Mouse (Mus musculus) adrenal gland, postnatal 10 days (tissue): ENCODE data around the gene Nol10. TPM values are rescaled to one million over a fixed set of nuclear protein-coding genes. Genes with fewer than 3 reads are reported as not detected.
A peak's percentile ranks its signal among the peaks of the same experiment; 100 is the strongest.

Experiments used
- DNase-seq: peaks from one replicate; pipeline ENCODE4 v3.0.0; 2021; ENCODE audit warnings: mixed read lengths
- long read RNA-seq, 2 experiments: library from polyadenylated mRNA; stranded (forward); transcript quantifications; one replicate each; pipeline ENCODE4 v2.0.0; 2021
- total RNA-seq, 2 experiments: library from RNA; stranded (reverse); gene quantifications; 2 replicates each; pipeline ENCODE4 v1.2.3; 2021

Nol10 gene
- total RNA-seq, result 10 to 100 TPM; 11.9 to 14.2 TPM
- long read RNA-seq, experiment 1, partial matches to known transcripts, result 0 of 5 reads
- long read RNA-seq, experiment 1, other reads (novel, unspliced or antisense), result 5 of 5 reads
- long read RNA-seq, experiment 2, partial matches to known transcripts, result 1 of 4 reads
- long read RNA-seq, experiment 2, other reads (novel, unspliced or antisense), result 1 of 4 reads

DNA sequence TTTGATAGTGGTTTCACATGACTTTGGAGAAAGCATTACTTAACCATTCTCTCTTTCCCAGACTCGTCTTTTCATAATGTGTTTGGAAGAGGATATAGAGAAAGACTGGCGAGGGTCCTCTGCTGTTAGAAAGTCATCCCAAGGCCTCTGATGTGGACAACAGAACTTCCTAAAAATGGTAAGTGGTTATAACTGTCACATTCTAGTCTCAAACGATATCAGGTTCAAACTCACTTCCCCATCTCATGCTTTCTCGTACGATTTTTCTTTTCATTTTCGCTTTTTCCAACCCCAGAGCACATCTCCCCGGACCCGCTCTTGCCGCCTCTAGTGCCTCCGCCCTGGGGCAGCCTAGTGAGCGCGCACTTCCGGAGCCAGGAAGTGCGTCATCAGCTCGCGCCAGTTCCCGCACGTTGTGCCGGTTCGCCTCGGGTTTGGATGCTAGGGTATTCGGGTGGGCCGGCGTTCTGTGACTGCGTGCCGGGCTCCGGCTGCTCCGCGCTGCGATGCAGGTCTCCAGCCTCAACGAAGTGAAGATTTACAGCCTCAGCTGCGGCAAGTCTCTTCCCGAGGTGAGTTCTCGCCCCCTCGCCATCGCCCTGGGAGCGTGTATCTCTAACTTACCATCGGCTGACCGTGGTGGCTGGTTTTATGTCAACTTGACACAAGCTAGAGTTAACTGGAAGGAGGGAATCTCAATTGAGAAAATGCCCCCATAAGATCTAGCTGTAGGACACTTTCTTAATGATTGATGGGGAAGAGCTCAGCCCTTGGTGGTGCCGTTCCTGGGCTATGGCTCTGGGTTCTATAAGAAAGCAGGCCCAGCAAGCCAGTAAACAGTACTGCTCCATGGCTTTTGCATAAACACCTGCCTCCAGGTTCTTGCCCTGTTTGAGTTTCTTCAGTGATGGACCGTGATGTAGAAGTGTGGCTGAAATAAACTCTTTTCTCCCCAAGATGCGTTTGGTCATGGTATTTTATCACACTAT, at the start of gene Nol10:
TSS of gene Nol10 (plus strand) at position 411 of the 989 bp plus-strand sequence.
- DNase-seq, result peak; percentile 93

DNA sequence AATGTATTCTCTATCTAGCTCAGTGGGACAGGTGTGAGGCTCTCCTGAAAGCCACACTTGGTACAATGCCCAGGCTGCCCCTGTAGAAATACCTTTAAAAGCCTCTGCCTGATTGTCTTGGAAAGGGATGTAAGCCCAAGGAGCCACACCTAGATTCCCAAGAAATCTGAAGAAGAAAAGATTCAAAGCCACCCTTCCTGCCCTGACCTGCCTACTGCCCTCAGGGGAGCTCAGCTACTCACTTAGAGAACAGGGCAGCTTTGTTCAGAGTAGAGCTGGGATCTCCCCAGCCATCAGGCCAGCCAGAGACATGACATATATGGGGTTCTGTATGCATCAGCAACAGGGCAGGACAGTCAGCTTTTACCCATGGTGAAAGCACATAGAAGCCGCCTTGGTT, 48.4 kb upstream of the Nol10 start:
- no peak for DNase-seq

DNA sequence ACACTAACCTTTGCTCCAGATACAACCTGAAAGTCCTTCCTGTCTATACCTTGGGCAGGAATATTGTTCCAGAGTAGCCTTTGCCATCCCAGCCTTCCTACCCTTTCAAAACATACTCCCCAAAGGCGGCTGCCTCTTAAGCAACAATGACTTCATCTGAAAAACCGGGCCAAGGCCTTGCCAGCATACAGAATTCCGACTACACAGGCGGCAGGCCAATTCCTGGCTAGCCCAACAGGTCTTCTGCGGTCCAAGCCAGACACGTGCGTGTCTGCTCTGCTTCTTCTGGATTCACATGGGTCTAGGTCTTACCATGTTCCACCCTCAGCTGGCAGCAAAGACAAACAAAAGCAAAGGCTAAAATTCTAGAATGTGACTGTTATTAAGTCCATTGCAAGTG, 42.8 kb upstream of the Nol10 start:
- peak; percentile 83 for DNase-seq

DNA sequence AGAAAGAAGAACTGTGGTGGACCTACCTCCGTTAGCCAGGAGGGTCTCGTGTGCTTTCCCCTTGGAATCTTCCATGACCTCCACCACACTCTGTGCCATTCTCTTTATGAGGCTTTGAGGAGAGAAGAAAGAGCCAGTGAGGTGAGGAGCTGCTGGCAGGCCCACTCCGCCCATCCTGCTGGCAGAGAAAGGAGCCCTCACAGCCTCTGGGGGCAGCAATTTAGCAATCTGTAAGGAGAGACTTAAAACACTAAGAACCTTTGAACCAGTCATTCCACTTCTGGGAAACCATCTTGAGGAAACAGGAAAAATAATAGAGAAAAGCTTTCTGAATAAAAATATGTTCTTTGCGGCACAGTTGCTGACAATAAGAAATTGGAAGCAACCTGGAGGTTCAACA, 40.0 kb upstream of the Nol10 start:
- peak; percentile 47 for DNase-seq

DNA sequence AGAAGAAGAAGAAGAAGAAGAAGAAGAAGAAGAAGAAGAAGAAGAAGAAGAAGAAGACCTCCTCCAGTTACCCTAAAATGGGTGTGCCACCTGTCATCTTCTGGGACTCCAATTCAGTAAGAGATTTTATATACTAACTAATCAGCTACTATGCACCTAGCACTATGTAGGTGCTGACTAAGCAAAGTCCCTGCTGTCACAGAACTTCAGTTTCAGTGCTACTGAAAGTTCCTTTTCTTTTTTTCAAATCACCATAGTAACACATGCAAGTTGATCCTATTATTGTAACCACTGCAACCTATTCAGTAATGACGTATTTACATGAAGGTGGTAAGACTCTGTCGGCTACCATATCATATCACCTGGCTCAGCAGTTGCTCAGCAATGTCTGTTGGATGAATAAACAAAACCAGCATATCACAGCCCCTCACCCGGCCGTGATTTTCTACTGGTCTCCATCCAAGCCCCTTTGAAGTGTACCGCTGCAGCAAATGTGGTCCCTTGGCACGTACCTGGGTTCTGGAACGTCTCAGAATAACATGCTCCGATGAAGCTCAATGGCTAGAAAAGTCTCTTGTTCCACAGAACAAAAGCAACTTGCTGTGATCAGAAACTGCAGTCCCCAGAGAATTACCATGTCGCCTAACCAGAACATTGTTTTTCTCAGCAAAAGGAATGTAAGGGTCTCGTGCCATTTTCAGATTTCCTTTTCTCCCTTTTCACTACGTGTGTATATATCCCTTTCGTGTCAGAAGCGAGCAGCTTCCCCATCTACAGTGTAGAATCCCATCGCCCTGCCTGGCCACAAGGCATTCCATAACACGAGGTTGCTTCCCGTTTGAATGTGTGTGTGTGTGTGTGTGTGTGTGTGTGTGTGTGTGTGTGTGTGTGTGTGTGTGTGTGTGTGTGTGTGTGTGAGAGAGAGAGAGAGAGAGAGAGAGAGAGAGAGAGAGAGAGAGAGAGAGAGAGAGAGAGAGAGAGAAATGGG, 37.1 kb upstream of the Nol10 start:
- no peak for DNase-seq

DNA sequence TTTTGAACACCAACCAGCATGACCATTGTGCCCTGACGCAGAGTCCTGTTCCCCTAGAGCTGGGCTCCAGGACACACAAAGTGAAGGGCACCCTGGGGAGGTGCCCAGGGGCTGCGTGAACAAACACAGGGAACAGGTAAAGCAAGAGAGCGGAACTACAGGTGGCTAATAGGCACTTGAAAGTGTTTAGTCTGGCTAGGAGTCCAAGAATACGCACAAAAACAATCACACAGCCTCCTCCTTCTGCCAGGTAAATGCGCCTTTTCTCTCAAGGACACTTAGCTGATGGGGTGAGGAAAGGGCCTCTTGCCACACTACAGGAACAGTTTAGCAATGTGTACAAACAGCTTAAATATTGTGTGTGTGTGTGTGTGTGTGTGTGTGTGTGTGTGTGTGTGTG, 32.2 kb upstream of the Nol10 start:
- no peak for DNase-seq

DNA sequence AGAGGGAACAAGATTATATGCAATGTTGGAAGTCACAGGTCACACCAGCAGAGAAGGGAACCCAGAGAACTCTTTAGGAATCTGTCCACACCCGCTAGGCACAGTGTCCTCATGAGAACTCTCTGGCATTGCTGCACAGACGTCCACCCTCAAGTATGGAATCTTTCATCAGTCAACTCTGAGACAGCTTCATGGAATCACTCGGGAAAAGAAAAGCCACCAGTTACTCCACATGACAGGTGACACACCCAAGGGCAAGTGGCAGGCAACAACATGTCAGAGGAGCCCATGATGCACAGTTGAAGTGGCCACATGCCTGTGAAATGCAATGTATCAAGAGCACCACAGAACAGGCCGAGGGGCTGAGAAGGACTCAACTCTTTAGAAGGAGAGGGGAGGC, 30.3 kb upstream of the Nol10 start:
- no peak for DNase-seq

DNA sequence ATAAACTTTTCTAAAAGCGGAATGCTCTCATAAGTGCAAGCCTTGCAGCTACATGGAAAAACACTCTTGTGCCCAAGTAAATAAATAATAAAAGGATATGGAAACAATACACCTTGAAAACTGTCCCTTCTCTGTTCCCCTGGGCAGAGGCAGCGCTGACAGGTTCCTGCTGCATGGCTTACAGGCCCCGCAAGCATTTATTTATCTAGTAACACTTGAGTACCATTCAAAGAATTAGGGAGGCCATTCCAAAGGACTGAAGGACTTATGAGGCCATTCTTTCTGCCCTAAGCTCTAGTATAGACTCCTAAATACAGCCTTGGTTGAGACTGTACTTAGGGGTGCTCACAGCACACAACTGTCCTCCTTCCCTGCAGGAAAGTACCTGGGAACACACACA, 29.8 kb upstream of the Nol10 start:
- no peak for DNase-seq

DNA sequence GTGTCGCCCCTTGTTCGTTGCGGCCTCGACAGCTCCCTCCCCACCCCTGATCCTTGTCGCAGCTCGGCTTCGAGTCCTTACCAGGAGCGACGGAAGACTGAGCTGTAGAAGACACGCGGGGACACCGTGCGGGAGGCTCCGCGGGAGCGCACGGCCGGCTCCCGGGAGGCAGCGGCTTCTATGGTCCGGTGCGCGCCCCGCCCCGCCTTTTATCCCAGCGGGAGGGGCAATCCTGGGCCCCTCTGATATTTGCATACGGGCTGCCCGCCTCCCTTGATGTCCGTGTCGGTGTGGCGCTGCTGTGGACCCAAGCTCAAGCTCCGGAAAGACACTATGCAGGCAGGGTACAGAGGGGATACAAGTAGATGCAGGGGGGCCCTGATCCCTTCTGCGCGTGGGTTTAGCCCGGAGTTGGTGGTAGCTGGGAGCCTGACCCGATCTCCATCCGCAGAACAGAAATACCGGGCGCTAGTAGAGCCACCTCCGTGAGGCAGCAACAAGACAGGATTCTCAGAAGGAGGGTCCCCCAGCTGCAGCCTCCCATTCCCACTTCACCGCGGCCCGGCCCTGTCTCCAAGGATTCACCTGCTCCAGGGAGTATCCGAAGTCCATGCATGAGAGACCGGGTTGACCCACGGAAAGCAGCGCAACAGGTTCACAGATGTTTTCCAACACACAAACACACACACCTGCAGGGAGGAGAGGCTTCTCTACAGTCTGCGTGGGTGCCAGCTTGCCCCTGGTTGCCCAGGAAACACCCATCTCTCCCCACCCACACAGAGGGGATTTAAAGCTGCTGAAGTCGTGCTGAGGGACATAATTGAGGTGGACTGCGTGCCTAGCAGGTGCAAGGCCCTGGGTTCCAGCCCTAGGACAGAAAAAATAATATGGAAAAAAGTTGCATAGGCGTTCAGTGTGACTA, 23.4 kb upstream of the Nol10 start:
- peak; percentile 73 for DNase-seq

DNA sequence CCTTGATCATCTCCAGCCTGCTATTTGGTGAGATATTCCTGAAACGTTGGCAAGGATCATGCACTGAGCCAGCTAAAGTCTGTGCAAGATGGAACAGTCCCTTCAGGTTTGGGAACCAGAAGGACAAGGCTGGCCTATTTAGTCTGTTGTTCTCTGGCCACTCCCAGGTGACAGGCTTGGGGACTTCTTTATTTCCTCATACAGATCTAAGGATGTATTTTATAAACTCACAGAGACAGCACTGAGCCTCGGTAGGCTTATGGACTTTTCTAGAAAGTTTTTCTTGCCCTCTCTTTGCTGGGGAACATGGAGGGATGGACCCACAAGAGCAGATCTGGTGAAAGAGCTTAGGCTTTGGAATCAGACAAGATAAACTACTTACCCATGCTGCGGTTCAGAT, 19.0 kb upstream of the Nol10 start, which contains the start of gene Atp6v1c2:
TSS of gene Atp6v1c2 (minus strand) at position 101 of the 400 bp plus-strand sequence.
- DNase-seq, result no peak

DNA sequence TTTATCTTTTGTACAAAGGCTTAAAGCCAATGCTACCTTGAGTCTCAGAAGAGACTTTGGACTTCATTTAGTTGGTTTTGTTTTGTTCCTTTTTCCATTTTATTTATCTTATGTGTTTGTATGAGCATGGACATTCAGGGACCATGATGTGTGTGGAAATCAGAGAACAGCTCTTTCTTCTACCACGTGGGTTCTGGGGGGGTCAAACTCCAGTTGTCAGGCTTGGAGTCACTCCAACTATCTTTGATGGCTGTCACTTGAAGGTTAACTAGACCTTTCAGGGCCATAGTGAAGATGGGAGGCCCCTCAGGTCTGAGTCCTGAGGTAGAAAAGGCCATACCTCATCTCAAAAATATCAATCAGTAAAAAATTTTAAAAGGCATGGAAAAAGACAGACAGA, 14.8 kb upstream of the Nol10 start:
- DNase-seq, result no peak

DNA sequence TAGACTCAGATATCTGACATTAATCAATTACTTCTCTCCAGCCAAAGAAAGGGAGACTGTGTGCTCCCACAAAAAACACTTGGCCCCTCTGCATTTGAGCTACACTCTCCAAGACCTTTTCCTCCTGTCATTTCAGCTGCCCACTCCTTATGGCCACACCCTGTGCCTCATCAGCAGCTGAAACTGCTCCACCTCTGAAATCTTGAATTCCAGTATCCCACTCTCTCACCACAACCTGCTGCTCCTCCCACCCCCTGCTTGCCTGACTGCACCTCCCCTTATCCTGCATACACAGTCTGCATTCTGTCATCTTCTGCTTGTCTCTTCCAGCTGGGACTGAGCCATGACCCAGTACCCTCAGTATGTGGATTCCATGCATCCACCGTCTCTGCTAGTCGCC, 9.9 kb upstream of the Nol10 start:
- no peak for DNase-seq

DNA sequence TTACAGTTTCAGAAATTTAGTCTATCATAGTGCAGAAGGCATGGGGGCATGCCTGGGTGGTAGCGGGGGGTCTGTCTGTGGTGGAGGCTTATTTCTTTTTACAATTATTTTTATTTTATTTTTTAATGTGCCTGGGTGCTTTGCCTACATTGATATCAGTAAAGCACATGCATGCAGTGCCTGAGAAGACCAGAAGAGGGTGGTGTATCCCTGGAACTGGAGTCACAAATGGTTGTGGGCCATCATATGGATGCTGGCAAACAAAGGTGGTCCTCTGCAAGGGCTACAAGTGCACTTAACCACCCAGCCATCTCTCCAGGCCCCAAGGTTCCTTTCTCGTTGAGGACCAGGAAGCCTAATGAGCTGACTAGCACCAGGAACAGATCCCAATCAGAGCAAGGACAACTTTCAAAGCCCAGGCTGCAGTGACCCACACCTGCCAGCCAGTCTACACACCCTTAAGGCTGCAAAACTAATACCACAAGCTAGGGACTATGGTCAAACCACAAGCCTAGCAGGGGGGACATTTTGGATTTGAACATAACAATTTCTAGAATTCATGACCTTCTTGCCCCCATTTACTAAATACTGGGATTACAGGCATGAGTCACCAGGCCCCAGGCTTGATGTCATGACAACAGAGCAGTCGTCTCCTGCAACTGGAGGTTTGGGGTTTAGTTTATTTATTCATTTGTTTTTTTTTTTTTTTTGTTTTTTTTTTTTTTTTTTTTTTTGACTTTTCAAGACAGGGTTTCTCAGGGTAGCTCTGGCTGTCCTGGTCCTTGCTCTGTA, 8.9 kb upstream of the Nol10 start:
- DNase-seq, result no peak

DNA sequence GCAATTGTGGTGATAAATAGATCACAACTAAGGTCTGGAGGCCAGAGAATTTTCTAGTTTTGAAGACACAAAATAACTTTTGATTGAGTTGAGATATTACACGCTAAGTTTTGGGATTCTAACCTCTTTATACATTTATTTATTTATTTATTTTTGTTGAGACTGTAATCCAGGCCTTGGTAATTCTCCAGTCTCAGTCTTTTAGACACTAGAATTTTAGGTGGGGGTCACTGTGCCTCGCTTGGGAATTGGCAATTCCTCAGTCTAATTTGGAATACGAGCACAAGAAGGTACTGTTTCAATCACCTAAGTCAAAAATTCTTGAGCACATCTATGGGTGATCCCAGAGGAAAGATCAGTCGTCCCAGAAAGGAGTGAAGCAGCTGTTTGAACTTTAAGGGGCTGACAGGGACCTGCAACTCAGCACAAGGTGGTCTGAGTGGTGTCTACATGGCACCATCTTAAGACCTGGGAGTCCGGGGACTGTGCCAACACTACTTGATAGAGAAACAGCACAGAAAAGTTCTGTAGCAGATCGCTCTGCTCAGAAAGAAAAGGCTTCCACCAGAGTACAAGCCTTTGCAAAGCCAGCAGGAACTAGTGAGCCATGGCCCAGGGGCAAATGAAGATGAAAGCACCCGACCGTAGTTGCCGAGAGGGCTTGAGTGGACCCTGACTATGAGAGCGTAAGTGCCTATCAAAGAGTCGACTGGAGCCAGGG, 771 bp upstream of the Nol10 start:
- peak; percentile 27 for DNase-seq

DNA sequence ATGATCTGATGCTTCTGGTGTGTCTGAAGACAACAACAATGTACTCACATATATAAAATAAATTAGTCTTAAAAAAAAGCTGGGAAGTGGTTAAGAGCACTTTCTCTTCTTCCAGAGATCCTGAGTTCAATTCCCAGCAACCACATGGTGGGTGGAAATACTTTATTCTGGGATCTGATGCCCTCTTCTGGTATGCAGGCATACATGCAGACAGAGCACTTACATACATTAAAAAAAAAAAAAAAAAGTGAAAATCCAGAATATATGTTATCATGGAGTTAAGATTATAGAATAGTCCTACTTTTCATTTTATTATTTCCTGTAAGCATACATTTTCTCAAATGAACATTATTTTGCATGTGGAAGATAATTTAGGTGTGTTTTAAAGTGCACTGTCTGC, 1.8 kb downstream of the Nol10 start:
- no peak for DNase-seq

DNA sequence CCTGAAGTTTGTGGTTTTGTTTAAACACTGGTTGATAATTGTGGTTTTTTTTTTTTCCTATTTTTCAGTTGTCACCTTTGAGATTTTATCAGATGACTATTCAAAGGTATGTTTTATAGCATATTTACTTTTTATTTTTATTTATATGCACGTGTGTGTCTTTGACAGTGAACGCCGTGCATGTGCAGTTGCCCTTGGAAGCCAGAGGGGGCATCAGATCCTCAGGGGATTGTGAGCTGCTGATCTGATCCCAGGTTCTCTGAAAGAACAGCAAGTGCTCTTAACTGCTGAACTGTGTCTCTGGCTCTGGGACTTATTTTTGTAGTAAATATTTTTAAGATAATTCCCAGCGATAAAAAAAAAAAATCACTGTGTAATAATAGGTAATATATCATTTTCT, 8.6 kb downstream of the Nol10 start:
- no peak for DNase-seq

DNA sequence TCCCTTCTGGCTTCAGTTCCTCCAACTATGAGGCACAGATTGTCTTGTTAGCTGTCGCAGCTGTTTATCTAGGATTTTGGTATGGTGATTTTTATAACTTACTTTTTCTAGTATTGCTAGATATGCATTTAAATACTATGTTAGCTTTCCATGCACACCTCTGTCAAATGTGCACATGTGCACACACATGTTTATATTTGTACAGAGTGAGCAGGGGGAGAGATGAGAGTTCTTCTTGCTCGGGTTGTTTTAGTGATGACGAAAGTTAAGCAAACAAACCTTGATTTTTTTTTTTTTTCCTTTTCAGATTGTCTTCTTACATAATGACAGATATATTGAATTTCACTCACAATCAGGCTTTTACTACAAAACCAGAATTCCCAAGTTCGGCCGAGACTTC, 9.5 kb downstream of the Nol10 start:
- DNase-seq, result no peak

DNA sequence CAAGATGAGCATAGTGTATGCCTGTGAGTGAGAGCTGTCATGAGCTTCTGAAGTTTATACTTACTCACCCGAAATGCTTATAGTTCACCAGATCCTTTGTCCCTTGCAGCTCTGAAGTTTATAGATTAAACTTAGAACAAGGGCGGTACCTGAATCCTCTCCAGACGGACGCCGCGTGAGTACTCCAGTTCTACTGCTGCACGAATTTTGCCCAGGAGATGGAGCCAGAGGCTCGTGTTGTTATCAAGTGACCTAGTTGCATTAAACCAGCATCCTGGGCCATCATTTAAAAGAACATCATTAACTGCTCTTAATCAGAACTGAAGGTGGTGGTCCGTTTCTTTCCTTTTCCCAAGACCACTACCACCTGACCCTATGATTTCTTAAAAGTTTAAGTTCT, 10.7 kb downstream of the Nol10 start:
- DNase-seq, result peak; percentile 19

DNA sequence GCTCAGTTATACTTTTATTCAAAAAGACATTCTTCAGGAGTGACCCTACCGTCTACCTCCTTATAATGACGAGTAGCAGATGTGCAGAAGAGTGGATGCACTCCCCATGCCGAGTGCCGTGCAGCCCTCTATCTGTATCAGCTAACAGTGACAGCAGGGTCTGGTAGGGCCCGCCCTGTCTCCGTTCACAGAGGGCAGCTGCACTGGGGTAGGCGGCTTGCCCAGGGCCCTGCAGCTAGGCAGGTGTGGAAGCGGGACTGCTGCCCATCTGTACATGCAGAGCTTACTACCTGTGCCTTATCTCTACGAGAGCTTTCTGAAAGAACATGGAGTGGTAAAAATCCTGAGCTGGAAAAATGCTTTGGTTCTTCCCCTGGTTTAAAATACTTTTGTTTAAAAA, 11.8 kb downstream of the Nol10 start:
- no peak for DNase-seq

DNA sequence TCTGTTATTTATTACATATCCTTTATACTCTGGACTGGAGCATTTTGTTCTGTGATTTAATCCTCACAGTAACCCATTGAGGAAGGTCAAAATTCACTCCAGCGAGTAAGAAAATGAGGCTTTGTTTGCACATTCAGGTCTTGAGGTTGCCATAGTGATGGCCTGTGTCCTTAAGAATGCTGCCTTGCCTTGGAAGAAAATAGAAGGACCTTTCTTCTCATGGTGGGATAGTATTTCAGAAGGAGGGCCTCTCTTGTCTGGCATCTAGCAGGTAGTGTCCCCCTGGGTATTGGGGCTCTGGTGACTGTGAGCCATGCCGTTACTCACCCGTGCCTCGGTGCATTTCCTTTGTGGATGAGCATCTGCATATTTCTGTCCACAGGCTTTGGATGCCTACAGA, 12.4 kb downstream of the Nol10 start:
- no peak for DNase-seq
